ENCODE assay signal across 20 mouse cellular contexts in the genomic region with DNA sequence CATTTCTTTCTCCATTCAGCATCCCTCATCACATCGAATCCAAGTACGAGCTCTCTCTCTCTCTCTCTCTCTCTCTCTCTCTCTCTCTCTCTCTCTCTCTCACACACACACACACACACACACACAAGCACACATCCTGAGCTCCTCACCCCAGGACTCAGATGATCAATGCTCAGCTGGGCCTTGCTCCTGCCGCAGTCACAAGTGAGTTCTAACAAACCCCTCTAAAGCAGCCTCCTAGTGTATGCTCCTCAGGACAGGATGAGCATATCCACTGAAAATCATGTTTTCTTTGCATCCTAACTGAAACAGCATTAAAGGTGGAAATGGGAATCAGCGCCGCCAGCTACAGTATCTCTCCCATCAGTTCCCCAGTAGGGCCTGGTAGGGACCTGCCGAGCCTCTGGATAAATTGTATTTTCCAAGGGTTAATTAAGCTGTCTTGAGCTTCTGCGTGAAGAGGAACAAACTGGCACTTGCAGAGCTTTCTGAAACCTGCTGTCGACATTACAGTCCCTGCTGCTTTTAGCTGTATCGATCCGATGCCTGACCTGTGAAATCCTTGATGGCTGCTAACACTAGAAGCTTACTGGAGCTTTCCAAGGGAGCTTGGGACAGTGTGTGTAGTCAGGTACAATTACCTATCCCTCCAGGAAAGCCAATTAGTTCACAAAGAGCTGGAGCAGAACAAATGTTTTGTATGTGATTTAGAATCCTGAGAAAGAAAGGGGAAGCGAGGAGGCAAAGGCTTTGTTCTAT.
DNase-seq lines count a peak whose midpoint lies in the region; ATAC-seq and TF ChIP-seq lines count a peak whose summit lies in the region.
"Had no signal": no experiment of that assay in that cellular context is flagged by ENCODE, and none has a peak within 500 bp of the region (broad histone marks: within the 10 kb centered on the region; RNA-seq: fewer than 3 reads in every experiment).

No protein-coding gene starts in this region.

- DNase-seq in hindbrain, postnatal 0 days (ENCODE audit: low spot score) = peak; percentile 5
- DNase-seq in brain, embryonic 14.5 days (ENCODE audit: low read depth) = peak; percentile 71
- peak; percentile 33 for DNase-seq in retina, embryonic 14.5 days (ENCODE audit: low spot score)
- no peak for DNase-seq in cerebellum, adult 8-10 months
- DNase-seq in right cerebral cortex, postnatal 4 days = no peak
- DNase-seq: adrenal gland, adult 8-10 months; cerebellum, adult 9-10 months; gastrocnemius, postnatal 10 days; heart, postnatal 4 days; kidney, adult 18-20 months; kidney, postnatal 10 days; lung, postnatal 4 days; right cerebral cortex, postnatal 14 days; spleen, adult 18-20 months had no signal

- H3K9ac ChIP-seq in hindbrain, postnatal 0 days (replicated peaks; ENCODE audit: low read length) = no peak overlapping the region
- no peak overlapping the region for H3K9ac ChIP-seq in hindbrain, embryonic 12.5 days
- no peak overlapping the region for H3K9ac ChIP-seq in forebrain, embryonic 15.5 days (replicated peaks)
- H3K9ac ChIP-seq: embryonic facial prominence, embryonic 15.5 days had no signal

- no peak for ATAC-seq in hindbrain, postnatal 0 days
- no peak for ATAC-seq in hindbrain, embryonic 12.5 days (ENCODE audit: low FRiP score)
- peak; percentile 41 for ATAC-seq in forebrain, embryonic 15.5 days (replicated peaks)
- ATAC-seq: inflammation-experienced regulatory T-cells, adult 6 months had no signal

- H3K9me3 ChIP-seq in hindbrain, postnatal 0 days (ENCODE audit: low read length) = no peaks in the 10 kb centered on the region
- H3K9me3 ChIP-seq in hindbrain, embryonic 12.5 days (replicated peaks) = no peaks in the 10 kb centered on the region
- no peaks in the 10 kb centered on the region for H3K9me3 ChIP-seq in forebrain, embryonic 15.5 days
- H3K9me3 ChIP-seq: embryonic facial prominence, embryonic 15.5 days; heart, embryonic 10.5 days had no signal

- no peak for TF ChIP-seq CTCF in hindbrain, postnatal 0 days (IDR thresholded peaks at IDR 0.05; ENCODE audit: low read depth)
- no peak for TF ChIP-seq CTCF in brain, embryonic 14.5 days (IDR thresholded peaks at IDR 0.05; ENCODE audit: borderline replicate concordance, extremely low read depth, insufficient read depth, insufficient read length)

- no peaks in the 10 kb centered on the region for H3K27me3 ChIP-seq in hindbrain, postnatal 0 days (ENCODE audit: insufficient read depth, low read length)
- H3K27me3 ChIP-seq in hindbrain, embryonic 12.5 days = no peaks in the 10 kb centered on the region
- H3K27me3 ChIP-seq in forebrain, embryonic 15.5 days = no peaks in the 10 kb centered on the region
- H3K27me3 ChIP-seq: embryonic facial prominence, embryonic 15.5 days had no signal

- no peak overlapping the region for H3K27ac ChIP-seq in hindbrain, postnatal 0 days
- no peak overlapping the region for H3K27ac ChIP-seq in hindbrain, embryonic 12.5 days
- peak overlapping the region; percentile 16; the same call in 1 of the 2 replicates for H3K27ac ChIP-seq in forebrain, embryonic 15.5 days (replicated peaks)
- H3K27ac ChIP-seq: embryonic facial prominence, embryonic 15.5 days; heart, embryonic 10.5 days had no signal

- no peak overlapping the region for H3K4me2 ChIP-seq in hindbrain, postnatal 0 days (ENCODE audit: low read depth, low read length)
- no peak overlapping the region for H3K4me2 ChIP-seq in hindbrain, embryonic 12.5 days (replicated peaks)
- H3K4me2 ChIP-seq in forebrain, embryonic 15.5 days (replicated peaks) = no peak overlapping the region
- H3K4me2 ChIP-seq: embryonic facial prominence, embryonic 15.5 days had no signal

- no peaks in the 10 kb centered on the region for H3K4me1 ChIP-seq in hindbrain, postnatal 0 days (ENCODE audit: insufficient read depth, low read length)
- no peaks in the 10 kb centered on the region for H3K4me1 ChIP-seq in hindbrain, embryonic 12.5 days
- peaks cover 7% of the 10 kb centered on the region for H3K4me1 ChIP-seq in forebrain, embryonic 15.5 days
- H3K4me1 ChIP-seq: embryonic facial prominence, embryonic 15.5 days; heart, embryonic 10.5 days had no signal

- no peak for TF ChIP-seq POLR2A in brain, embryonic 14.5 days (IDR thresholded peaks at IDR 0.05; ENCODE audit: borderline replicate concordance, extremely low read depth, insufficient read depth, insufficient read length, poor library complexity, severe bottlenecking)

- no peaks in the 10 kb centered on the region for H3K36me3 ChIP-seq in hindbrain, postnatal 0 days (ENCODE audit: insufficient read depth, low read length)
- H3K36me3 ChIP-seq in hindbrain, embryonic 12.5 days = no peaks in the 10 kb centered on the region
- no peaks in the 10 kb centered on the region for H3K36me3 ChIP-seq in forebrain, embryonic 15.5 days
- H3K36me3 ChIP-seq: embryonic facial prominence, embryonic 15.5 days; heart, embryonic 10.5 days had no signal

- WGBS in hindbrain, postnatal 0 days = 55% methylated on average over 11 of the region's 11 CpGs
- 73% methylated on average over 11 of the region's 11 CpGs for WGBS in hindbrain, embryonic 12.5 days
- WGBS in forebrain, embryonic 15.5 days = 44% methylated on average over 11 of the region's 11 CpGs

- no peak overlapping the region for H3K4me3 ChIP-seq in hindbrain, postnatal 0 days (ENCODE audit: low read length)
- no peak overlapping the region for H3K4me3 ChIP-seq in hindbrain, embryonic 12.5 days
- H3K4me3 ChIP-seq in forebrain, embryonic 15.5 days = no peak overlapping the region
- H3K4me3 ChIP-seq: embryonic facial prominence, embryonic 15.5 days; heart, embryonic 10.5 days; myocyte had no signal

Comparison
In these comparisons a context has a peak if more than half of its experiments do, and no peak if none do; other contexts are left out.
1. DNase-seq: peak in hindbrain, postnatal 0 days (single experiment), brain, embryonic 14.5 days (single experiment) and retina, embryonic 14.5 days (single experiment); none in cerebellum, adult 8-10 months (single experiment) and right cerebral cortex, postnatal 4 days (single experiment).